Mouse (Mus musculus): ENCODE results near the gene Slc22a26.
"Not testable (repeated sequence)": the region's sequence is repeated elsewhere in the genome, so short reads cannot be mapped to it uniquely, and the experiment has no call there.

Slc22a26 gene

DNA sequence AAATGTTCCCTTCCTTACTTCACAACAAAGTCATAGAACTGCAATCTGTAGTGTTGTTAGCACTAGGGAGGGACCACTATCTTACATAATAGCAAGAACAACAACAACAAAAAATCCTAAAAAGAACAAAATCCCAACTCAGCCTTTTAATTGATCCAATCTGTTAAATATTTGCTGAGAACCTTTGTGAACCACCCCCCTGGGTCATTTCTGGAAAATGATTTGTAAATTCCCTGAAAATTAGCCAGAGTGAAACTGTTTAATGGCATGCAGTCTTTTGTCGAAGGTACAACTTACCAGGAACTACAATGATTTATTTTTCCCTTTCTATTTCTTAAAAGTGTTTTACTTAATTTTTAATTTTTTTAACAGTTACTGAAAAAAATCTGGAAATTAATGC is at the start of gene Slc22a26:
Gene Slc22a26 (minus strand): TSS at position 97 of the 400 bp plus-strand sequence.
- DNase-seq (ENCODE audit: low read depth), result no peak

DNA sequence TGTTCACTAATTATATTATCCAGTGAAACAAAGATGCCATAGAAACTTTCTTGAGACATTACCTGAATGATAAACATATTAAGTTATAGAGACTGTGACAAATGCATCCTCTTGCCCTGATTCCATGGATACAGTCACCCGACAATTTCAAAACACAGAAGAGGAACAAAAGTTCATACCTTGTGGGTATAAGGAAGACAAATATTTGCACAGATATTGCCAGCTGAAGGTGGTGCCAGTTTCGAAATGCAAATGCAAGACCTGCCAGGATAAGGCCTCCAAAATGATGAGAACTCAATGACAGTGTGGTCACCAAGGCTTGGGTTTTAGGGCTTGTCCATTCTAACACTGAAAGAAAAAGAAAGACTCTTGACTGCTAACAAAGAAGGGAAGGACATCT is 27.4 kb upstream of the Slc22a26 start:
- no peak for DNase-seq (ENCODE audit: low read depth)

DNA sequence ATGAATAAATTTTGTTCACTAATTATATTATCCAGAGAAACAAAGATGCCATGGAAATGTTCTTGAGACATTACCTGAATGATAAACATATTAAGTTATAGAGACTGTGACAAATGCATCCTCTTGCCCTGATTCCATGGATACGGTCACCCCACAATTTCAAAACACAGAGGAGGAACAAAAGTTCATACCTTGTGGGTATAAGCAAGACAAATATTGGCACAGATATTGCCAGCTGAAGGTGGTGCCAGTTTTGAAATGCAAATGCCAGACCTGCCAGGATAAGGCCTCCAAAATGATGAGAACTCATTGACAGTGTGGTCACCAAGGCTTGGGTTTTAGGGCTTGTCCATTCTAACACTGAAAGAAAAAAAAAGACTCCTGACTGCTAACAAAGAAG is 11.9 kb downstream of the Slc22a26 start:
- no peak for DNase-seq (ENCODE audit: low read depth)

DNA sequence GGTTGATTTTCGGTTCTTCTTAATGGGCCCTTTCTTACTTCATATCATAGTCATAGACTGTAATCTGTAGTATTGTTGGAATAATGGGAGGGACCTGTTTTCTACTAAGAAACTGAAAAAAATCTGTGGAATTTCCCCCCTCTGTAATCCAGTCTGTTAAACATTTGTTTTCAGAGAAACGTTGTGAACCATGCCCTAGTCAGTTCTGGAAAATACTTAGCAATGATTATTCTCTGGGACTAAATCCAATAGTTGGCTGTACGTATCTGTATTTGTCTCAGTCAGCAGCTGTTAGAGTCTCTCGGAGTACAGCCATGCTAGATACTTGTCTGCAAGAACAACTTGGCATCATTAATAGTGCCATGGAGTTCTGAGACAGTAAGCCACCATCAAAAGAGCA is 27.2 kb downstream of the Slc22a26 start:
- DNase-seq (ENCODE audit: low read depth), result no peak

DNA sequence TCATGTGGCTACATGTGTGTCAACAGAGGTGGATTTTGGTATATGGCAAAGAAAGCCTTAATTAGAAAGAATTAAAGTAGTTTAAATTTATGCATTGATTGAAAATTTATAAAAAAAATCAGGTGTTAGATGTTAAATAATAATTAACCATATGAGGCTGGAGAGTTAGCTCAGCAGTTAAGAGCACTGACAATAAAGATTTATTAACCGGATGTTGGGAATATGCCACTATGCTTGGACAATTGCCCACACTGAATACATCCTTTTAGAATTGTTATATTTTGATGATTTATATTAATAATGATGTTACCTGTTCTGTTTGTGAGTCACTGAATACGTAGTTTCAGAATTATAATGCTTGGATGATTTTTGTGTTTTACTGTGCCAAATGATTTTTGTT is 36.3 kb downstream of the Slc22a26 start:
- DNase-seq (ENCODE audit: low read depth), result no peak

DNA sequence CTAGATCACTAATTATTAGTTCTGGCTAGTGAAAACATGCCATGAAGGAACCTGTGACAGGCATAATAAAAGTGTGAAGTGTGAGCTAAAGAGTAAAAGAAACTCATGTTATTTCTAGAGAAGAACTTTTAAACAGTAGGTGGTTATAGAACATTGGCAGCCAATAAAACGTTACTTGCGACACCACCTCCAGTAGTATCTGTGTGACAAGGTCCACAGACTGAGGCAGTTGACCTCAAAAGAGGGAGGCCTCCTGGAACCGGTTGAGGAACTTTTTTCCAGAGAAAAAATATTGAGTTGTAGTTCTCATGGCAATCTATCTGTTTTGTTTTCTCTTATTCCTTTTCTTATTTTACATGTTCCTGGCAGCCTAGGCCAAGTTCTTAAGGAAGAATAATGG is 36.9 kb downstream of the Slc22a26 start:
- DNase-seq (ENCODE audit: low read depth), result no peak

DNA sequence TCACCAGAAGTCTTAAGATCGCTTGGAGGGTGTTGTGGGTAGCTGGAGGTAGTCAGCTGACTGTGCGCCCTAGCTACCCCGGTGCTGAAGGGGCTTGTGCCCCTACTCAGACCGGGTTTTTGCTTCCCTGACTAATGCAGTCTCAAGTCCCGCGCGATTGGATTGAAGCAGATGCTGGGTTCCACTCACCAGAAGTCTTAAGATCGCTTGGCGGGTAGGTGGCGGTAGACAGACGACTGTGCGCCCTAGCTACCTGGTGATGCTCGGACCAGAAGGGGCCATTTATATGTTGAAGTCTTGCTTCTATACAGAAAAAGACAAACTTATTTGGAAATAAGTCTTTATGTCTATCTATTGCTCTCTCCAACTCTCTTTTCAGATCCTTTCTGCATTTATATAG is 49.1 kb downstream of the Slc22a26 start:
- DNase-seq (ENCODE audit: low read depth), result not testable (repeated sequence)
